Mouse (Mus musculus) forelimb bud, embryonic 11.5 days (tissue): ENCODE data around the gene Wbp2.

Source experiments
- DNase-seq: peaks from one replicate; pipeline ENCODE4 v3.0.0-alpha.2; 2012; ENCODE audit warnings: low read depth, low spot score

Gene Wbp2

GRCm38 (mm10) chr11:116089545-116089944 is 2.8 kb upstream of the Wbp2 start:
- no peak for DNase-seq

GRCm38 (mm10) chr11:116088741-116089394 is 2.1 kb upstream of the Wbp2 start:
- no peak for DNase-seq

- no peak for DNase-seq
Observed at GRCm38 (mm10) chr11:116088188-116088587, 1.4 kb upstream of the Wbp2 start.

GRCm38 (mm10) chr11:116087194-116088130 is 667 bp upstream of the Wbp2 start:
- peak; percentile 84 for DNase-seq

- DNase-seq, result no peak
Observed at GRCm38 (mm10) chr11:116084166-116084565, 2.6 kb downstream of the Wbp2 start.

GRCm38 (mm10) chr11:116083096-116083672 is 3.6 kb downstream of the Wbp2 start:
- DNase-seq, result no peak

GRCm38 (mm10) chr11:116081081-116081480 is 5.7 kb downstream of the Wbp2 start:
- DNase-seq, result no peak

- DNase-seq, result no peak
Observed at GRCm38 (mm10) chr11:116079511-116079910, 7.3 kb downstream of the Wbp2 start.

GRCm38 (mm10) chr11:116078676-116079320 is 8.0 kb downstream of the Wbp2 start:
- no peak for DNase-seq

- DNase-seq, result no peak
Observed at GRCm38 (mm10) chr11:116078221-116078620, 8.6 kb downstream of the Wbp2 start.

- no peak for DNase-seq
Observed at GRCm38 (mm10) chr11:116077446-116078204, 9.2 kb downstream of the Wbp2 start, which contains the start of gene Unc13d. Gene Unc13d, minus strand, starts transcription at chr11:116077961.

- no peak for DNase-seq
Observed at GRCm38 (mm10) chr11:116076836-116077235, 10.0 kb downstream of the Wbp2 start.

- no peak for DNase-seq
Observed at GRCm38 (mm10) chr11:116076266-116076540, 10.6 kb downstream of the Wbp2 start.

- no peak for DNase-seq
Observed at GRCm38 (mm10) chr11:116075539-116076265, 11.1 kb downstream of the Wbp2 start.

GRCm38 (mm10) chr11:116074436-116074991 is 12.3 kb downstream of the Wbp2 start:
- no peak for DNase-seq

- DNase-seq, result no peak
Observed at GRCm38 (mm10) chr11:116072608-116073007, 14.2 kb downstream of the Wbp2 start.

GRCm38 (mm10) chr11:116071510-116071909 is 15.3 kb downstream of the Wbp2 start:
- DNase-seq, result no peak

GRCm38 (mm10) chr11:116065345-116065744 is 21.4 kb downstream of the Wbp2 start:
- DNase-seq, result no peak

- no peak for DNase-seq
Observed at GRCm38 (mm10) chr11:116064187-116064867, 22.5 kb downstream of the Wbp2 start.

- DNase-seq, result no peak
Observed at GRCm38 (mm10) chr11:116063562-116063961, 23.2 kb downstream of the Wbp2 start.
